Mouse (Mus musculus) myocyte (in vitro differentiated cells): Measurements from ENCODE around the gene Spock1. TPM values are rescaled to one million over a fixed set of nuclear protein-coding genes. Genes with fewer than 3 reads are reported as not detected.

Source experiments
- H3K27me3 ChIP-seq: one replicate; pipeline ENCODE4 v1.6.1; 2011; ENCODE audit not compliant: control insufficient read depth, insufficient read depth, insufficient read length
- H3K36me3 ChIP-seq: one replicate; pipeline ENCODE4 v1.6.1; 2011; ENCODE audit not compliant: control insufficient read depth, insufficient read depth
- H3K4me2 ChIP-seq: one replicate; pipeline ENCODE4 v1.6.1; 2011; ENCODE audit warnings: low read depth, control low read depth
- H3K4me3 ChIP-seq: one replicate; pipeline ENCODE4 v1.5.1; 2011; ENCODE audit warnings: mild to moderate bottlenecking, control low read depth, moderate library complexity
- H3K79me2 ChIP-seq: one replicate; pipeline ENCODE4 v1.6.1; 2011; ENCODE audit not compliant: control insufficient read depth, insufficient read depth
- H3ac ChIP-seq: one replicate; pipeline ENCODE4 v1.6.1; 2011; ENCODE audit not compliant: control insufficient read depth, insufficient read length
- CEBPB ChIP-seq: IDR thresholded peaks from 2 replicates; pipeline ENCODE4 v1.6.1; 2011; ENCODE audit warnings: mild to moderate bottlenecking, moderate library complexity; ENCODE audit not compliant: poor library complexity, insufficient read depth, severe bottlenecking
- E2F4 ChIP-seq: IDR thresholded peaks from one replicate; pipeline ENCODE4 v1.6.1; 2011; ENCODE audit warnings: mild to moderate bottlenecking, control low read depth, moderate library complexity; ENCODE audit not compliant: insufficient read depth
- MAX ChIP-seq: IDR thresholded peaks from one replicate; pipeline ENCODE4 v1.6.1; 2011; ENCODE audit warnings: low read depth, mild to moderate bottlenecking, control low read depth
- MYOD1 ChIP-seq, 3 experiments: IDR thresholded peaks; one replicate each; pipeline ENCODE4 v1.6.1; 2011; ENCODE audit warnings: control low read depth in 2 of 3, low read depth in 2 of 3, mild to moderate bottlenecking in 2 of 3, moderate library complexity in 1 of 3; ENCODE audit not compliant: insufficient read length in 2 of 3, control insufficient read depth in 1 of 3
- MYOG ChIP-seq, 3 experiments: IDR thresholded peaks; one replicate each; pipeline ENCODE4 v1.6.1; 2011; ENCODE audit warnings: control low read depth in 2 of 3, low read depth in 2 of 3, mild to moderate bottlenecking in 2 of 3; ENCODE audit not compliant: insufficient read length in 2 of 3, control insufficient read depth in 1 of 3, insufficient read depth in 1 of 3
- POLR2A ChIP-seq: IDR thresholded peaks from one replicate; pipeline ENCODE4 v1.6.1; 2011; ENCODE audit warnings: low read depth, mild to moderate bottlenecking, control low read depth, moderate library complexity; ENCODE audit not compliant: insufficient read length
- POLR2AphosphoS2 ChIP-seq: IDR thresholded peaks from one replicate; pipeline ENCODE4 v1.6.1; 2011; ENCODE audit warnings: low read depth, control low read depth; ENCODE audit not compliant: insufficient read length
- REST ChIP-seq: IDR thresholded peaks from one replicate; pipeline ENCODE4 v1.6.1; 2011; ENCODE audit warnings: mild to moderate bottlenecking, control low read depth, moderate library complexity; ENCODE audit not compliant: insufficient read depth, insufficient read length
- SRF ChIP-seq: IDR thresholded peaks from one replicate; pipeline ENCODE4 v1.6.1; 2011; ENCODE audit warnings: low read depth; ENCODE audit not compliant: control insufficient read depth, insufficient read length
- TCF12 ChIP-seq: IDR thresholded peaks from one replicate; pipeline ENCODE4 v1.6.1; 2011; ENCODE audit warnings: mild to moderate bottlenecking, control low read depth; ENCODE audit not compliant: poor library complexity, insufficient read depth, severe bottlenecking
- TCF3 ChIP-seq: IDR thresholded peaks from one replicate; pipeline ENCODE4 v1.6.1; 2011; ENCODE audit warnings: low read depth, control low read depth; ENCODE audit not compliant: insufficient read length
- USF1 ChIP-seq: IDR thresholded peaks from one replicate; pipeline ENCODE4 v1.6.1; 2011; ENCODE audit warnings: low read depth, mild to moderate bottlenecking, control low read depth, moderate library complexity
- polyA plus RNA-seq: library from polyadenylated mRNA; unstranded; fragments of >200 nt; fragmentation: generic; extraction: Trizol; gene quantifications from one replicate; pipeline ENCODE4 v1.2.1, GENCODE M21; 2012; ENCODE audit warnings: missing spikeins

Spock1 gene
- polyA plus RNA-seq, 1 experiment, result 0.19 TPM

DNA sequence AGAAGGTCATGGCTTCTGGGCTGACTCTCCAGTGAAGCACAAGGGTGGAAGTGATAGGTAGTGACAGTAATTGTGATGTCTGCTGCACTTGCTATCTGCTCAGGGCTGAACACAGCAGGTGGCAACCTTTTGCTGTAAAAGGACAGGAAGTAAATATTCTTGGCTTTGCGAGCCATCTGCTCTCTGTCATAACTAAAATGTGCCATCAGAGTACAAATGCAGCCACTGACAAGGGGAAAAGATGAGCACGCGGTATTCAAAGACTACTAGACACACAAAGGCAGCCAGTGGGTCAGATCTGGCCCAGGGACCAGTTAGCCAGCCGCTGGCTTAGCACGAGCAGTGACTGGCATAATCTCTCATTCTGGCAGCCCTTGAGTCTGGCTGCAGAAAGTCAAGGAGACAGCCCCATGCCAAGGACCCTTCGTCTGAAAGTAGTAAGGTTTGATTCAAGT, 126.0 kb downstream of the Spock1 start:
- no peaks in the 10 kb centered on the region for H3K27me3 ChIP-seq
- H3K4me2 ChIP-seq, result no peak overlapping the region
- H3K36me3 ChIP-seq, result no peaks in the 10 kb centered on the region
- no peaks in the 10 kb centered on the region for H3K79me2 ChIP-seq
- TF ChIP-seq MAX (no peak), POLR2A (no peak), TCF3 (no peak), CEBPB (no peak), SRF (no peak)
- no peak overlapping the region for H3ac ChIP-seq
- H3K4me3 ChIP-seq, result no peak overlapping the region

DNA sequence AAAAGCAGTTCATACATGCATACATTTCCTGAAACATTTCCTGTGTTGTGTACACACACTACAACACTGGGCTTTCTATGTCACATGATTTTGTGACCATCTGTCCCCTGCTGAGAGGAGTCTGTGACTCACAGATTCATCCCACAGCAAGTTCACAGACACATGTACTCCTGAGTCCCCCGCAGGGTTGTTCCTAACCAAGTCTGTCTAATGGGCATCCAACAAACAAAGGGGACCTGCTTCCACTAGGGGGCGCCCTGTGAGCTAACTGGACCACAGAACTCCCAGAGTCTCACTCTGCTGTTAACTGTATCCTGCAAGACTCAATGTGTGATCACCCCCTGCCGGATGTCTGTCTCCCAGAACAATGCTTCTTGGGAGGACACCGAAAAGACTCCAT, 129.0 kb downstream of the Spock1 start:
- Histone ChIP-seq H3K79me2 (no peaks in the 10 kb centered on the region), H3ac (no peak overlapping the region), H3K36me3 (no peaks in the 10 kb centered on the region), H3K27me3 (no peaks in the 10 kb centered on the region), H3K4me3 (no peak overlapping the region), H3K4me2 (no peak overlapping the region)
- TF ChIP-seq MYOG (IDR thresholded peaks at IDR 0.05; ENCODE audit: control insufficient read depth in 1 of 3, insufficient read depth in 1 of 3, insufficient read length in 2 of 3, low read depth in 2 of 3) (no peak), POLR2AphosphoS2 (no peak), REST (no peak), MYOD1 (IDR thresholded peaks at IDR 0.05; ENCODE audit: control insufficient read depth in 1 of 3, insufficient read length in 2 of 3, low read depth in 2 of 3) (no peak), E2F4 (no peak)

DNA sequence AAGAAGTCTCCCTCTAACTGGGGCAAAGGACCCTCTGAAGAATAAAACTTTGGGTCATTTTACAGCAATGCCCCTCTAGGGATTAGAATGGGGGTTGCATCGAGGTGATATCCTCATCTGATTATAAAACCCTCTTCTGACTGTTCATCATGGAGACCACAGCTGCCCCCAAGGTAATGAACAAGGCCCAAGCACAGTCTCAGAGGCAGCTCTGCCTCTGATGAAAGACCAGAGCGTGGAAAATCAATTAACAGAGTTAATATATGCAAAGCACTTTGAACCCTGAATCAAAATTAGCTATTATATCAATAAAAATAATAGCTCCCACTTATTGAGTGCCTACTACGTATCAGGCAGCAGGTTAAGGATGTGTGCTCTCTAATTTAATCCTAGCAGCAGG, 129.6 kb downstream of the Spock1 start:
- TF ChIP-seq MAX, result no peak
- no peak for TF ChIP-seq POLR2AphosphoS2
- no peak for TF ChIP-seq POLR2A
- TF ChIP-seq TCF12, result no peak
- TF ChIP-seq E2F4, result no peak
- TF ChIP-seq MYOG (IDR thresholded peaks at IDR 0.05; ENCODE audit: control insufficient read depth in 1 of 3, insufficient read depth in 1 of 3, insufficient read length in 2 of 3, low read depth in 2 of 3), result no peak
- no peak for TF ChIP-seq REST
- TF ChIP-seq MYOD1 (IDR thresholded peaks at IDR 0.05; ENCODE audit: control insufficient read depth in 1 of 3, insufficient read length in 2 of 3, low read depth in 2 of 3), result no peak
- no peak for TF ChIP-seq SRF
- no peak for TF ChIP-seq USF1
- no peak for TF ChIP-seq TCF3
- no peak for TF ChIP-seq CEBPB
- Histone ChIP-seq H3ac (no peak overlapping the region), H3K36me3 (no peaks in the 10 kb centered on the region), H3K79me2 (no peaks in the 10 kb centered on the region), H3K27me3 (no peaks in the 10 kb centered on the region), H3K4me2 (no peak overlapping the region), H3K4me3 (no peak overlapping the region)

DNA sequence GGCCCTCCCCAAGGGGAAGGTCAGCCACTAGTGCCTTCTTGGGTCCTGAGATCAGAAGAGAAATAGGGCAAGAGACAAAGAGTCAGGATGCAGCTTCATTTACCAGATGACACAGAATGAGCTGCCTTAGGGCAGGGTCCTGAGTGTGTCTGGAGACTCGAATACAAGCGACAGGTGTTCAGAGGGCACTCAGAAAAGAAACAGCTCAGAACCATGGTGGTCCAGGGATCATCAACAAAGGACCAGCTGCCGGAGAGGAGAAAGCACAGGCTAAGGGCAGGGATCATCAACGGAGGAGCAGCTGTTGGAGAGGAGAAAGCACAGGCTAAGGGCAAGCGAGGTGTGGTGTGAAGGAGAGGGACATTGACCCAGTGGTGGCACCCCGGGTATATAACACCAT, 136.1 kb downstream of the Spock1 start:
- TF ChIP-seq SRF (no peak), MYOG (IDR thresholded peaks at IDR 0.05; ENCODE audit: control insufficient read depth in 1 of 3, insufficient read depth in 1 of 3, insufficient read length in 2 of 3, low read depth in 2 of 3) (no peak), TCF3 (no peak), USF1 (no peak), TCF12 (no peak), REST (no peak), MAX (no peak), CEBPB (no peak), POLR2A (no peak), MYOD1 (IDR thresholded peaks at IDR 0.05; ENCODE audit: control insufficient read depth in 1 of 3, insufficient read length in 2 of 3, low read depth in 2 of 3) (no peak), POLR2AphosphoS2 (no peak), E2F4 (no peak)
- H3ac ChIP-seq, result no peak overlapping the region
- no peaks in the 10 kb centered on the region for H3K36me3 ChIP-seq
- no peak overlapping the region for H3K4me3 ChIP-seq
- no peaks in the 10 kb centered on the region for H3K79me2 ChIP-seq
- no peaks in the 10 kb centered on the region for H3K27me3 ChIP-seq
- H3K4me2 ChIP-seq, result no peak overlapping the region

DNA sequence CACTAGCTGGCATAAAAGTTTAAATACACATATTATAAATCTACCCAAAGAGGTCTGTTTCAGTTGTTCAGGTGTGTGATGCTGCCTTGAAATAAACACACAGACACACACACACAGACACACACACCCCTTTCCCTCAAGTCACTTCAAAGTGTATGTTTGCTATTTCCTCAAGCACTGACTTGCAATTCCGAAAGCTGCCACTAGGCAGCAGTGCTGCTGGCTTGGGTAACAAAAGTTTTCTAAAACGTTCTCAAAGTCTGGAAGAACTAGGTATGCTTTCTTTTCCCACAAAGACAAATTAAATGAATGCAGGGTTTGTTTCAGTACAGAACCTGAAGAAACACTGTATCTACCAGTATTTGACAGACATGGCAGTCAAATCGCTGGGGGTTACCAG, 141.4 kb downstream of the Spock1 start:
- Histone ChIP-seq H3K27me3 (no peaks in the 10 kb centered on the region), H3K79me2 (no peaks in the 10 kb centered on the region), H3K4me3 (no peak overlapping the region), H3ac (no peak overlapping the region), H3K4me2 (no peak overlapping the region), H3K36me3 (no peaks in the 10 kb centered on the region)
- no peak for TF ChIP-seq MYOD1 (IDR thresholded peaks at IDR 0.05; ENCODE audit: control insufficient read depth in 1 of 3, insufficient read length in 2 of 3, low read depth in 2 of 3)
- no peak for TF ChIP-seq POLR2AphosphoS2
- TF ChIP-seq MAX, result no peak
